Mouse (Mus musculus) liver, embryonic 14.5 days (tissue): ENCODE measurements around the gene Celf2. TPM values are rescaled to one million over a fixed set of nuclear protein-coding genes. Genes with fewer than 3 reads are reported as not detected.

Experiments
- ATAC-seq: fragments of 200-750 bp; cut with Nextera tagmentation; 2 replicates; pipeline ENCODE4 v1.8.0; 2017; ENCODE audit warnings: moderate number of reproducible peaks, mild to moderate bottlenecking, moderate library complexity; ENCODE audit not compliant: insufficient read depth
- DNase-seq, 3 experiments: peaks; one replicate each; pipeline ENCODE4 v3.0.0-alpha.2; 2012 to 2013; ENCODE audit warnings: low read depth in 3 of 3, low spot score in 3 of 3
- H3K27ac ChIP-seq: fragments of 300-500 bp; sonication (generic); 2 replicates; pipeline ENCODE4 v1.5.1; 2014; ENCODE audit warnings: moderate library complexity, mild to moderate bottlenecking, control low read depth, inconsistent platforms
- H3K27me3 ChIP-seq: fragments of 300-500 bp; sonication (generic); 2 replicates; pipeline ENCODE4 v1.6.1; 2014; ENCODE audit warnings: mild to moderate bottlenecking, low read length, moderate library complexity; ENCODE audit not compliant: control insufficient read depth, insufficient read depth
- H3K36me3 ChIP-seq: fragments of 300-500 bp; sonication (generic); replicated peaks from 2 replicates; pipeline ENCODE4 v1.6.1; 2014; ENCODE audit warnings: low read depth; ENCODE audit not compliant: control insufficient read depth, insufficient read depth
- H3K4me1 ChIP-seq, 2 experiments: fragments of 200-500 bp in 1 of 2; fragments of 300-500 bp in 1 of 2; sonication (generic) in 1 of 2; replicated peaks; 2 replicates each; pipeline ENCODE4 v1.6.1; 2012 to 2014; ENCODE audit warnings: antibody characterized with exemption in 1 of 2, inconsistent platforms in 1 of 2, low read length in 1 of 2; ENCODE audit not compliant: control insufficient read depth in 2 of 2, insufficient read depth in 2 of 2
- H3K4me2 ChIP-seq: fragments of 300-500 bp; sonication (generic); 2 replicates; pipeline ENCODE4 v1.6.1; 2014; ENCODE audit warnings: low read depth, mild to moderate bottlenecking, control low read depth, moderate library complexity
- H3K4me3 ChIP-seq, 2 experiments: fragments of 200-500 bp in 1 of 2; fragments of 300-500 bp in 1 of 2; sonication (generic) in 1 of 2; 2 replicates each; pipeline ENCODE4 v1.5.1; 2012 to 2014; ENCODE audit warnings: low read depth in 2 of 2, low read length in 2 of 2, mild to moderate bottlenecking in 2 of 2, control low read depth in 1 of 2, inconsistent platforms in 1 of 2, moderate library complexity in 1 of 2; ENCODE audit not compliant: insufficient read depth in 1 of 2
- H3K9ac ChIP-seq: fragments of 300-500 bp; sonication (generic); replicated peaks from 2 replicates; pipeline ENCODE4 v1.6.1; 2014; ENCODE audit warnings: mild to moderate bottlenecking, control low read depth, moderate library complexity
- H3K9me3 ChIP-seq: fragments of 300-500 bp; sonication (generic); 2 replicates; pipeline ENCODE4 v1.6.1; 2016; ENCODE audit warnings: low read length, mixed read lengths; ENCODE audit not compliant: control insufficient read depth
- CTCF ChIP-seq: IDR thresholded peaks from 2 replicates; pipeline ENCODE4 v1.5.1; 2016; ENCODE audit warnings: antibody characterized with exemption, low read depth, control low read depth
- EP300 ChIP-seq: IDR thresholded peaks from 2 replicates; pipeline ENCODE4 v1.6.1; 2016; ENCODE audit warnings: antibody characterized with exemption, low read depth
- WGBS: fragments of 180-500 bp; shearing (Covaris S2); extraction: QIAGEN DNeasy Blood & Tissue Kit; methylation state at CpG from one replicate; pipeline ENCODE4 v1.1.7; 2014; ENCODE audit not compliant: insufficient replicate concordance; 5-methylcytosine and 5-hydroxymethylcytosine counted together
- polyA plus RNA-seq, 2 experiments: library from polyadenylated mRNA; depleted of rRNA in 1 of 2; stranded (reverse) in 1 of 2; unstranded in 1 of 2; fragments of >200 nt; fragmentation: Nextera tagmentation in 1 of 2; extraction: Ambion mirVana in 1 of 2; gene quantifications; 2 replicates each; pipeline versions ENCODE4 v1.2.1 to v1.2.3; 2012 to 2014

Celf2 gene
- polyA plus RNA-seq, 2 experiments = 3.9 to 7.8 TPM

- H3K36me3 ChIP-seq = no peaks in the 10 kb centered on the region
- WGBS = 63% methylated on average over 3 of the region's 3 CpGs
- TF ChIP-seq EP300 (no peak), CTCF (no peak)
- H3K9ac ChIP-seq = no peak overlapping the region
- H3K27me3 ChIP-seq = no peaks in the 10 kb centered on the region
- no peak overlapping the region for H3K4me2 ChIP-seq
- no peak overlapping the region for H3K4me3 ChIP-seq
- H3K27ac ChIP-seq = no peak overlapping the region
- ATAC-seq (no peak), DNase-seq (no peak)
- no peaks in the 10 kb centered on the region for H3K9me3 ChIP-seq
- no peaks in the 10 kb centered on the region for H3K4me1 ChIP-seq
These were observed 502.5 kb downstream of the Celf2 start for GRCm38 (mm10) chr2:7006816-7007215.

GRCm38 (mm10) chr2:7001967-7002366 is 507.4 kb downstream of the Celf2 start:
- H3K9me3 ChIP-seq = no peaks in the 10 kb centered on the region
- ATAC-seq (no peak), DNase-seq (no peak)
- 31% methylated on average over 2 of the region's 2 CpGs for WGBS
- no peak overlapping the region for H3K27ac ChIP-seq
- H3K36me3 ChIP-seq = no peaks in the 10 kb centered on the region
- H3K9ac ChIP-seq = no peak overlapping the region
- no peak overlapping the region for H3K4me3 ChIP-seq
- H3K4me1 ChIP-seq = no peaks in the 10 kb centered on the region
- no peaks in the 10 kb centered on the region for H3K27me3 ChIP-seq
- no peak overlapping the region for H3K4me2 ChIP-seq
- TF ChIP-seq CTCF (no peak), EP300 (no peak)

GRCm38 (mm10) chr2:6991010-6991421 is 518.3 kb downstream of the Celf2 start:
- H3K27me3 ChIP-seq = no peaks in the 10 kb centered on the region
- no peak for ATAC-seq
- H3K4me1 ChIP-seq = no peaks in the 10 kb centered on the region
- no peak overlapping the region for H3K4me2 ChIP-seq
- TF ChIP-seq EP300 (no peak), CTCF (no peak)
- no peak overlapping the region for H3K27ac ChIP-seq
- no peak overlapping the region for H3K4me3 ChIP-seq
- no peak for DNase-seq
- H3K9ac ChIP-seq = no peak overlapping the region
- WGBS = 60% methylated on average over 5 of the region's 5 CpGs
- no peaks in the 10 kb centered on the region for H3K9me3 ChIP-seq
- no peaks in the 10 kb centered on the region for H3K36me3 ChIP-seq

GRCm38 (mm10) chr2:6985706-6986105 is 523.7 kb downstream of the Celf2 start:
- Histone ChIP-seq H3K4me2 (no peak overlapping the region), H3K36me3 (no peaks in the 10 kb centered on the region), H3K27me3 (no peaks in the 10 kb centered on the region), H3K4me1 (no peaks in the 10 kb centered on the region), H3K27ac (no peak overlapping the region), H3K4me3 (no peak overlapping the region), H3K9me3 (no peaks in the 10 kb centered on the region), H3K9ac (no peak overlapping the region)
- DNase-seq (no peak), ATAC-seq (no peak)
- TF ChIP-seq EP300 = no peak
- TF ChIP-seq CTCF = no peak
- 64% methylated on average over 4 of the region's 4 CpGs for WGBS

- H3K27ac ChIP-seq = no peak overlapping the region
- no peak overlapping the region for H3K9ac ChIP-seq
- no peaks in the 10 kb centered on the region for H3K4me1 ChIP-seq
- DNase-seq = no peak
- no peak overlapping the region for H3K4me2 ChIP-seq
- 58% methylated on average over 6 of the region's 6 CpGs for WGBS
- no peak overlapping the region for H3K4me3 ChIP-seq
- ATAC-seq = no peak
- no peaks in the 10 kb centered on the region for H3K36me3 ChIP-seq
- no peaks in the 10 kb centered on the region for H3K27me3 ChIP-seq
- no peaks in the 10 kb centered on the region for H3K9me3 ChIP-seq
- TF ChIP-seq EP300 = no peak
- TF ChIP-seq CTCF = no peak
These were observed 525.5 kb downstream of the Celf2 start for GRCm38 (mm10) chr2:6983902-6984301.
